Mouse (Mus musculus) bone marrow macrophage, adult 2 months (primary cell): Measurements from ENCODE around the gene Ptprg. TPM values are rescaled to one million over a fixed set of nuclear protein-coding genes. Genes with fewer than 3 reads are reported as not detected.

Experiments used
- H3K27ac ChIP-seq: 2 replicates; pipeline ENCODE4 v1.5.1; 2012; ENCODE audit warnings: low read depth, low read length; ENCODE audit not compliant: insufficient read depth
- H3K4me1 ChIP-seq: 2 replicates; pipeline ENCODE4 v1.6.1; 2012; ENCODE audit warnings: low read length; ENCODE audit not compliant: control insufficient read depth, insufficient read depth
- H3K4me3 ChIP-seq: 2 replicates; pipeline ENCODE4 v1.5.1; 2012; ENCODE audit warnings: mild to moderate bottlenecking, low read length, moderate library complexity; ENCODE audit not compliant: insufficient read depth
- CTCF ChIP-seq: IDR thresholded peaks from 2 replicates; pipeline ENCODE4 v1.5.1; 2012; ENCODE audit warnings: low read depth, mild to moderate bottlenecking, low read length, moderate library complexity
- POLR2A ChIP-seq: IDR thresholded peaks from 2 replicates; pipeline ENCODE4 v1.6.1; 2012; ENCODE audit warnings: mild to moderate bottlenecking, low read depth, low read length, borderline replicate concordance
- polyA plus RNA-seq: library from polyadenylated mRNA; stranded (reverse); fragments of >200 nt; gene quantifications from 2 replicates; pipeline ENCODE4 v1.2.4, GENCODE M21; 2012; ENCODE audit not compliant: missing spikeins, insufficient read depth, insufficient read length

The Ptprg gene
- polyA plus RNA-seq, 1 experiment, result 0.76 TPM

DNA sequence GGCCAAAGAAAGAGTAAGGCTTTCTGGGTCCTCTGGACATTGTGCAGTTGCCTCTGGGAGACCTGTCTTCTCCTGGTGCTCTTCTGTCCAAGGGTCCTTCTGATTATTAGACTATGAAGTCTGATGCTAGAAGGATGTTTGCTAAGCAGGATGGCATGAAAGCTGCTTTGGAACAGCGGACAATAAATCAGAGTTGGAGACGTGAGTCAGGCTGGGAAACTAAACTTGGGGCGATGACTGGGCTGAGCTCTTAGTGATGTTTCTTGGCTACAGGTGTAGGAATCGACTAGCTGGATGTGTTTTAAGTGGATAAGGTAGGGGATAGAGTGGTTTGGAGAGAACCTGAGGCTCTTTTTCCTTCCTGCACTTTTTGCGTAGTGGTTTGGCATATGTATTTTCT, 59.1 kb downstream of the Ptprg start:
- H3K4me1 ChIP-seq, result no peaks in the 10 kb centered on the region
- TF ChIP-seq CTCF (no peak), POLR2A (no peak)
- no peak overlapping the region for H3K4me3 ChIP-seq
- no peak overlapping the region for H3K27ac ChIP-seq

DNA sequence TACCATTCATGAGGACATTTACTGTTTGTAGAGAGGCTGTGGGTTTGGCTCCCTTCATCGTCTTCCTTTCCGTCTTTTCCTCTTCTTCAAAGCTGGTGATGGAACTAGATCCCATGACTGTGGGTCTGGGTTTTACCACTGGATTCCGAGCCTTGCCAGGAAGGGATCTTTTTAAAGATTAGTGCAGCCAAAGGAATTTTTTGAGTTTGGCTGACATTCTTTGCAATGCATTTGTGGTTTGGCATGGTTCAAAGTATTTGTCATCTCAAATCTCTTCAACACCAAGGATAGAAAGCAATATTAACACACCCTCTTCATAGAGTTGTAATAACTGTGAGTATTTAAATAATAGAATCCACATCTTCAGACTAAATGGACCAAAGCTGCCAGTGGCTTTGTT, 59.8 kb downstream of the Ptprg start:
- Histone ChIP-seq H3K4me1 (no peaks in the 10 kb centered on the region), H3K4me3 (no peak overlapping the region), H3K27ac (no peak overlapping the region)
- TF ChIP-seq POLR2A (no peak), CTCF (no peak)

DNA sequence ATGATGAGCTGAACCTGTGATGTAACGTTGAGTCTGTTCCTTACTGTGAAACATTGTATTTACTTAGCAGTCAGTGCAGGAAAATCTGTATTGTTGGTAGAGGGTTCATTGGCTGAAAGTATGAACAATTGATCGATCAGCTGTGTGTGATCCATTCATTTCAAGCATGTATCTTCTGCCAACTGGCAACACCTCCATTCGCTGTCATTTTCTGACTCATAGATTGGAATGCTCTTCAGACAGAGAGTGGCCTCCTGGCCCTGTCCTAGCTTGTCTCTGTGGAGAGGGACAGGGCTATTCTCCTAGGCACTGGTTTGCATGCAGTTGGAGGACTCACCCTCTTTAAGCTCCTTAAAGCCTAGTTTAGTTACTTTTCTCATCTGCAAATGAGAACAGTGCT, 62.4 kb downstream of the Ptprg start:
- Histone ChIP-seq H3K27ac (no peak overlapping the region), H3K4me3 (no peak overlapping the region), H3K4me1 (no peaks in the 10 kb centered on the region)
- TF ChIP-seq CTCF (no peak), POLR2A (no peak)

DNA sequence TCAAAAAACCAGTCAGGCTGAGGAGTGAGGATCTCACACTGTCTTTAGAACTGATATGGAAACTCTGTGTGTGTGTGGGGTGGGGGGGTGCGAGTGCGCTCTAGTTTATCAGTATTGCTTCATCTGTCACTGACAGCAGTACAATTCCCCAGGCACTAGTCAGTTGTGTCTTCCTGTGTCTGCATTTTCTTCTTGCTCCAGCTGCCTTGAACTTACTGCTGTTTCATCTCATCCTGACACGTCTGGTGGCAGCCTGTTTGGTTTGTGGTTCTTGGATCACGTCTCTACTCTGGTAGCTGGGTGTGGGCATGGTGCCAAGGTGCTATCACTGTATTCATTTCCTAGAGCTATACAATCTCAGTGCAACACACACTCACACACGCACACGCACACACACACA, 64.0 kb downstream of the Ptprg start:
- Histone ChIP-seq H3K4me3 (no peak overlapping the region), H3K27ac (no peak overlapping the region), H3K4me1 (no peaks in the 10 kb centered on the region)
- TF ChIP-seq CTCF (no peak), POLR2A (no peak)

DNA sequence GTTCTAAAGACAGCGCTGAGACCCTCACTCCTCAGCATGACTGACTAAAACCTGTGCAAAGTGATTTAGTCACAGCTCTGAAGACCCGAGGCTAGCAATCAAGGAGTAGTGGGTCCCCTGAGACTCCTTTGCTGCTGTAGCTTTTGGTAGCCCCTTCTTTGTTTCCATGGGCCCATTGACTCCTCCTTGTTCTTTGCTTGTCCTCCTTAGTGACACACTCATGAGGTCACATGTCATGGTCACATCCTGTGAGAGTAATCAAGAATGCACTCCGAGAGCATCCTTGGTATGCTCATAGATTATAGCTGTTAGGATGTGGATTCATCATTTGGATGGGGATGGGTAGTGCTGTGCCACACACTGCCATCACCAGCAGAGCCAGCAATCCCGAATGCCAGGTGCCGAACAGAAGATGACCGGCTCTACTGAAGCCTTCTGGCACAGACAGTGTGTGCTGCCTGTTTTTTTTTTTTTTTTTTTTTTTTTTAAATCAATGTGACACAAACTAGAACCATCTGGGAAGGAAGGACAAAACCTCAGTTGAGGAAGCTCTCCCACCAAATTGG, 64.9 kb downstream of the Ptprg start:
- TF ChIP-seq POLR2A (no peak), CTCF (no peak)
- Histone ChIP-seq H3K4me3 (no peak overlapping the region), H3K4me1 (no peaks in the 10 kb centered on the region), H3K27ac (no peak overlapping the region)

DNA sequence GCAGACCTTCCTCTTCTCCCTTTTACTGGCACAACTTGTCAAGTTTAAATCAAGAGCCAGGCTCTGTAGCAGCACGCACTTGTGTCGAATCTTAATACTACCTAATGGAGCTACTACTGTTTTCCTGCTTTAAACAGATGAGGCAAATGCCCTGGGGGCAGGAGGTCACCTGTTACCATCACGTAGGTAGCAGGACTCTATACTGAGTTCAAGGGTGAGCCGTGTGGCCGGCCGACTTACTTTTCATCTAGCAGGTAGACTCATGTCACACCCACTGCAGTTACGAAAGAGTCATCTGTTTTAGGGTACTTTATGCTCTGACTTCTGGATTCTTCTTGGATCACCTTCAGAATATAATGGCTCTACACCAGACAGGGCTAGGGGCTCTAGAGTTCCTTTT, 66.3 kb downstream of the Ptprg start:
- TF ChIP-seq CTCF, result no peak
- no peak for TF ChIP-seq POLR2A
- Histone ChIP-seq H3K4me1 (no peaks in the 10 kb centered on the region), H3K27ac (no peak overlapping the region), H3K4me3 (no peak overlapping the region)

DNA sequence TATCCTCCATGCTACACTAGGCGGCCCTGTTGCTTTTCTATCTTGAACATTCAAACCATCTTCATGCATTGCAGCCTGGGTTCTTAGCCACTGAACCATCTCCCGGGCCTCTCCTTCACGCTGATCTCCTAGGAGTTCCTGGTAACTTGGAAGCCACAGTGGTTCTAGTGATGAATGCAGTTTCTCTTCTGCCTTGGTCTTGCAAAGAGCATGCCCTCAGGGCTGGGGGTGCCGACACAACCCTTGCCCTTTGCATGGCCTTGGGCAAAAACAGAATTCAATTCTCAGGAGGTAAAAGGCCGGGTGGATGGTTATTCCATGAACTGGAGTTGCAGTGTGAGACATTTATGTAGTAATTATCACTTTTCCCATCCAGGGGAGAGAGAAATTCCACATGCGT, 67.0 kb downstream of the Ptprg start:
- Histone ChIP-seq H3K4me3 (no peak overlapping the region), H3K27ac (no peak overlapping the region), H3K4me1 (no peaks in the 10 kb centered on the region)
- TF ChIP-seq POLR2A (no peak), CTCF (no peak)

DNA sequence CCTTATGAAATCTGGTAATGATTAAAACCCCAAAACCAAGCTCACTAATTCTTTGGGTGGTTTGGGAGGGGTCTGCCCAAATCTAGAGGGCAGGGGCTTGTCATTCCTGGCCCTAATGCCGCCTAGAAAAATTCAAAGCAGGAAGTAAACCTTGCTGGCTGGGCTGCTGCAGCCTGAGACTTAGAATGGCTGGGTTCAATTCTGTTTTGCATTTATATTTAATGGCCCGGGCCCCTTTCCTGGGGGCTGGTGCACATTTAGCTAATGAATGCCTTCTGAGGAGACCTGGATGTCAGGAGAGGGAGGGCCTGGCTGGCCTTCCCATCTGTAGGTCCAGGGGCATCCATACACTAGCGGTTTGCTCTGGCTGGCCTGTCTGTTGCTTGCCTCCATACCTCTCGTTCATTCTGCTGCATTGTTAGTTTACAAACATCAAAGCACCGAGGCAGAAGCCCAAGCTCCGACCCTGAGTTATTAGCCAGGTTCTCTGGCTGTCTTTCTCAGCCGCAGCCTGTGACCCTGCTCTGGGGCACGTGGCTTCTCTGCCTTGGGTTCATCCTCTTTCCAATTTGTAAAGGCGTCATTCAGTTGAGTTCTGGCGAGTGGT, 67.7 kb downstream of the Ptprg start:
- Histone ChIP-seq H3K4me1 (no peaks in the 10 kb centered on the region), H3K27ac (no peak overlapping the region), H3K4me3 (no peak overlapping the region)
- no peak for TF ChIP-seq CTCF
- TF ChIP-seq POLR2A, result no peak

DNA sequence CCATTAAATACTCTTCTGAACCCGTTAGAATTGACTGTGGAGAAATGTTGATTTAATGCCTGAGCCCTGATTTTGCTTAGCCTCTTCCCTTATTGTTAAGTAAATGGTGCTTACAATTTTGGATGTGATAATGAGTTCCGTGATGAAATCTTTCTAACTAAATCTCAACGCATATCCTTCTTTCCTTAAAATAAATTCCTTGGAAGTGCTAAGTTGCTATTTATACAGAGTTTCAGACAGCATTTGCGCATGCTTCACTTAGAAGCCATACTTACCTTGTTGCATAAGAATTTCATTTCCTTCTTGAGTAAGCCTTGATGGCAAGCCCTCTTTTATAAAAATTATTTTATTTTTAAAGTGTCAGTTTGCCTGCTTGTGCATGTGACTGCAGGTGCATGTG, 70.2 kb downstream of the Ptprg start:
- Histone ChIP-seq H3K4me3 (no peak overlapping the region), H3K27ac (no peak overlapping the region), H3K4me1 (no peaks in the 10 kb centered on the region)
- TF ChIP-seq CTCF, result no peak
- TF ChIP-seq POLR2A, result no peak

DNA sequence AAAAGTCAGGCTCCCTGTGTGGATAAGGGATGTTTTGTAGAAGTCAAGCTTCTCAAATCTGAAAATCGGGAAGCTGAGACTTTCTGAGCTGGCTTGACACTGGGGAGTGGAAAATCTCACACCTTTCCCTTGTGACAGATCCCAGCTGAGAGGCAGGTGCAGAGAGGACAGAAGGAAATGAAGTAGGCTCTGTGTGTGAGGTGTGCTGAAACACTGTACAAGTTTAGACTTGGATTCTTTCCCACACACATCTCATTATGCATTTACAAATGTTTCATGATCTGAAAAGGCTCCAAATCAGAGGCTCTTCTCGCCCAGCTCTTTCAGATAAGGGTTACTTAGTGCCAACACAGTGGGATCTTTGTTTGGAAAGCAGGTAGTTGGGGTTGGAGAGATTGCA, 77.4 kb downstream of the Ptprg start:
- H3K4me1 ChIP-seq, result no peaks in the 10 kb centered on the region
- H3K4me3 ChIP-seq, result no peak overlapping the region
- TF ChIP-seq POLR2A, result no peak
- TF ChIP-seq CTCF, result no peak
- no peak overlapping the region for H3K27ac ChIP-seq

DNA sequence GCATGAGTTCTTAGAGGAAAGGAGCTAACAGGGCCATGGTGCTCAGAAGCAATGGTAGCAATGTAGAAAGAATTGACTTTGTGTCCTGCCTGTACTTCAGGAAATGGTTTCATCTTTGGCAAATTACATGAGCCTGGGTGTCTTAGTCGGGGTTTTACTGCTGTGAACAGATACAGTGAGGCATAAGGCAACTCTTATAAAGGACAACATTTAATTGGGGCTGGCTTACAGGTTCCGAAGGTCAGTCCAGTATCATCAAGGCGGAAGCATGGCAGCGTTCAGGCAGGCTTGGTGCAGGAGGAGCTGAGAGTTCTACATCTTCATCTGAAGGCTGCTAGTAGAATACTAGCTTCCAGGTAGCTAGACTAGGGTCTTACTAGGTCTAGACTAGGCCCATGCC, 78.2 kb downstream of the Ptprg start:
- no peak overlapping the region for H3K27ac ChIP-seq
- H3K4me1 ChIP-seq, result no peaks in the 10 kb centered on the region
- H3K4me3 ChIP-seq, result no peak overlapping the region
- TF ChIP-seq CTCF, result no peak
- no peak for TF ChIP-seq POLR2A
